Mouse (Mus musculus) embryonic facial prominence, embryonic 12.5 days (tissue): ENCODE measurements at regions not wholly inside any gene's neighbourhood (a gene's known extent, or its start where the extent isn't known, plus 50 kb on each side); places are given as distances from the start of the nearest gene placed in this dataset.

Source experiments
- ATAC-seq: fragments of 200-750 bp; cut with Nextera tagmentation; 2 replicates; pipeline ENCODE4 v1.8.0; 2017; ENCODE audit not compliant: insufficient number of reproducible peaks, insufficient read depth, low FRiP score, low TSS enrichment
- H3K27ac ChIP-seq: fragments of 300-500 bp; sonication (generic); 2 replicates; pipeline ENCODE4 v1.5.1; 2016; ENCODE audit warnings: mild to moderate bottlenecking
- H3K27me3 ChIP-seq: fragments of 300-500 bp; sonication (generic); 2 replicates; pipeline ENCODE4 v1.6.1; 2016; ENCODE audit warnings: mild to moderate bottlenecking, moderate library complexity
- H3K36me3 ChIP-seq: fragments of 300-500 bp; sonication (generic); 2 replicates; pipeline ENCODE4 v1.6.1; 2016; ENCODE audit warnings: mild to moderate bottlenecking
- H3K4me1 ChIP-seq: fragments of 300-500 bp; sonication (generic); 2 replicates; pipeline ENCODE4 v1.6.1; 2016
- H3K4me2 ChIP-seq: fragments of 300-500 bp; sonication (generic); replicated peaks from 2 replicates; pipeline ENCODE4 v1.6.1; 2016; ENCODE audit warnings: mild to moderate bottlenecking, moderate library complexity
- H3K4me3 ChIP-seq: fragments of 300-500 bp; sonication (generic); 2 replicates; pipeline ENCODE4 v1.5.1; 2016; ENCODE audit warnings: mild to moderate bottlenecking
- H3K9ac ChIP-seq: fragments of 300-500 bp; sonication (generic); 2 replicates; pipeline ENCODE4 v1.6.1; 2016; ENCODE audit warnings: mild to moderate bottlenecking, moderate library complexity
- H3K9me3 ChIP-seq: fragments of 300-500 bp; sonication (generic); 2 replicates; pipeline ENCODE4 v1.6.1; 2016; ENCODE audit warnings: mild to moderate bottlenecking, moderate library complexity
- WGBS: fragments of 180-500 bp; shearing (Covaris S2); methylation state at CpG from one replicate; pipeline ENCODE4 v1.1.7; 2016; 5-methylcytosine and 5-hydroxymethylcytosine counted together

GRCm38 (mm10) chr12:9438575-9439161 is 131.2 kb upstream of the Osr1 start:
- H3K27me3 ChIP-seq, result no peaks in the 10 kb centered on the region
- peaks cover 6% of the 10 kb centered on the region; the same call in 1 of the 2 replicates for H3K4me1 ChIP-seq
- 35% methylated on average over 9 of the region's 9 CpGs for WGBS
- H3K4me3 ChIP-seq, result no peak overlapping the region
- H3K9ac ChIP-seq, result no peak overlapping the region
- no peak overlapping the region for H3K27ac ChIP-seq
- no peaks in the 10 kb centered on the region for H3K9me3 ChIP-seq
- no peak for ATAC-seq
- no peak overlapping the region for H3K4me2 ChIP-seq
- H3K36me3 ChIP-seq, result no peaks in the 10 kb centered on the region

GRCm38 (mm10) chr12:9450620-9451019 is 119.3 kb upstream of the Osr1 start:
- Histone ChIP-seq H3K36me3 (no peaks in the 10 kb centered on the region), H3K9me3 (no peaks in the 10 kb centered on the region), H3K4me1 (no peaks in the 10 kb centered on the region), H3K27me3 (no peaks in the 10 kb centered on the region), H3K27ac (no peak overlapping the region), H3K9ac (no peak overlapping the region), H3K4me3 (no peak overlapping the region), H3K4me2 (no peak overlapping the region)
- WGBS, result 35% methylated on average over 3 of the region's 3 CpGs
- no peak for ATAC-seq

GRCm38 (mm10) chr12:9460193-9460592 is 109.7 kb upstream of the Osr1 start:
- Histone ChIP-seq H3K9me3 (no peaks in the 10 kb centered on the region), H3K4me3 (no peak overlapping the region), H3K4me1 (no peaks in the 10 kb centered on the region), H3K27ac (no peak overlapping the region), H3K4me2 (no peak overlapping the region), H3K36me3 (no peaks in the 10 kb centered on the region), H3K27me3 (no peaks in the 10 kb centered on the region), H3K9ac (no peak overlapping the region)
- WGBS, result 86% methylated on average over 3 of the region's 3 CpGs
- ATAC-seq, result no peak

- Histone ChIP-seq H3K27ac (no peak overlapping the region), H3K9me3 (no peaks in the 10 kb centered on the region), H3K9ac (no peak overlapping the region), H3K36me3 (no peaks in the 10 kb centered on the region), H3K4me3 (no peak overlapping the region), H3K27me3 (no peaks in the 10 kb centered on the region), H3K4me1 (no peaks in the 10 kb centered on the region), H3K4me2 (no peak overlapping the region)
- no peak for ATAC-seq
- 65% methylated on average over 3 of the region's 3 CpGs for WGBS
These were observed 100.1 kb upstream of the Osr1 start for GRCm38 (mm10) chr12:9469655-9470470.

DNA sequence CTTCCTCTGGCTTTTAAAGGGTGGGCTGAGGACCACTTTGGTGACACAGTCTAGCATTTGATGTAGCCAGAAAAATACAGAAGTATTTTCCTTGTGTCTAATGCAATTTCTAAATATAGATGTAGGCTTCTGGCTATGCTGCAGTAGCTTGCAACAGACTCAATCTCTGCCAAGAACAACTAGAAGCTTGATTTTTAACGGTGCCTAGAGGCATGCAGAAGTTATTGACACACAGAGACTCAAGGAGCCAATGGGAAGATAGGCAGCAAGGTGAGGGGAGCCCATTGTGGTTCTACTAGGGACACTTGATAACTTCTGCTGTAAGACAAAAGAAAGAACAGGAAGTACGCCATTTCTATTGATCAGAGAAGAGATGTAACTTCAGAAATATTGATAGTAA is 94.1 kb upstream of the Osr1 start:
- Histone ChIP-seq H3K4me3 (no peak overlapping the region), H3K4me1 (no peaks in the 10 kb centered on the region), H3K9me3 (no peaks in the 10 kb centered on the region), H3K36me3 (no peaks in the 10 kb centered on the region), H3K4me2 (no peak overlapping the region), H3K9ac (no peak overlapping the region), H3K27me3 (no peaks in the 10 kb centered on the region), H3K27ac (no peak overlapping the region)
- 79% methylated on average over 2 of the region's 2 CpGs for WGBS
- no peak for ATAC-seq

GRCm38 (mm10) chr12:9478201-9478600 is 91.7 kb upstream of the Osr1 start:
- no peak for ATAC-seq
- WGBS, result 30% methylated on average over 1 of the region's 1 CpGs
- no peaks in the 10 kb centered on the region for H3K9me3 ChIP-seq

GRCm38 (mm10) chr12:9487674-9488413 is 82.1 kb upstream of the Osr1 start:
- Histone ChIP-seq H3K4me2 (no peak overlapping the region), H3K27ac (no peak overlapping the region)
- no peak for ATAC-seq

More at GRCm38 (mm10) chr12:9478201-9478600, 91.7 kb upstream of the Osr1 start:
- Histone ChIP-seq H3K4me3 (no peak overlapping the region), H3K9ac (no peak overlapping the region), H3K36me3 (no peaks in the 10 kb centered on the region), H3K4me2 (no peak overlapping the region), H3K27ac (no peak overlapping the region), H3K4me1 (no peaks in the 10 kb centered on the region), H3K27me3 (no peaks in the 10 kb centered on the region)

GRCm38 (mm10) chr12:9513926-9514325 is 56.0 kb upstream of the Osr1 start:
- no peak overlapping the region for H3K4me3 ChIP-seq
- H3K27me3 ChIP-seq, result no peaks in the 10 kb centered on the region
- H3K27ac ChIP-seq, result no peak overlapping the region
- H3K4me1 ChIP-seq, result no peaks in the 10 kb centered on the region
- 66% methylated on average over 5 of the region's 5 CpGs for WGBS
- ATAC-seq, result no peak
- no peaks in the 10 kb centered on the region for H3K36me3 ChIP-seq
- H3K9me3 ChIP-seq, result no peaks in the 10 kb centered on the region
- H3K9ac ChIP-seq, result no peak overlapping the region
- no peak overlapping the region for H3K4me2 ChIP-seq

More at GRCm38 (mm10) chr12:9487674-9488413, 82.1 kb upstream of the Osr1 start:
- no peak overlapping the region for H3K4me3 ChIP-seq
- no peaks in the 10 kb centered on the region for H3K36me3 ChIP-seq
- H3K9me3 ChIP-seq, result no peaks in the 10 kb centered on the region
- no peaks in the 10 kb centered on the region for H3K4me1 ChIP-seq
- 64% methylated on average over 8 of the region's 8 CpGs for WGBS
- H3K9ac ChIP-seq, result no peak overlapping the region
- H3K27me3 ChIP-seq, result no peaks in the 10 kb centered on the region

DNA sequence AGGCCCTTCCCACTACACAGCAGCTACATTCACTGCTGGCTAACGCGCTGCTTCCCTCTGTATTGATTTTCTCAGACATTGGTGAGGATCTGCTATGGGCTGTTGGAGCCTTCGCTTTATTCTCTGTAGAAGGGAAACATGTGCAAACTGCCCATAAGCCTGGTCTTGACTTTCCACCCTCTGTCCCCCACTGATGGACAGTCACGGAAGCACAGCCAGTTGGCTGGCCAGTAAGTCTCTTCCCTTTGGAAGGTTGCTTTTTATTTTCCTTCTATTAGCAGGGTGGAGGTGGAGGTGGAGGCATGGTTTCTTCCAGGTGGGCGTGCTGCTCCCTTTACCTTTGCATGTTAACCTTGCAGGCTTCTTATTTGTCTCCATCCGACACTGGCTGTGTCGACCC is 51.1 kb upstream of the Osr1 start:
- no peaks in the 10 kb centered on the region for H3K36me3 ChIP-seq
- H3K4me3 ChIP-seq, result no peak overlapping the region
- no peak overlapping the region for H3K27ac ChIP-seq
- no peak for ATAC-seq
- no peaks in the 10 kb centered on the region; the same call in 1 of the 2 replicates for H3K4me1 ChIP-seq
- H3K4me2 ChIP-seq, result no peak overlapping the region
- 80% methylated on average over 7 of the region's 7 CpGs for WGBS
- H3K9ac ChIP-seq, result no peak overlapping the region
- H3K27me3 ChIP-seq, result no peaks in the 10 kb centered on the region
- H3K9me3 ChIP-seq, result no peaks in the 10 kb centered on the region

- H3K9ac ChIP-seq, result no peak overlapping the region
- no peaks in the 10 kb centered on the region for H3K9me3 ChIP-seq
- 69% methylated on average over 3 of the region's 3 CpGs for WGBS
- H3K4me2 ChIP-seq, result no peak overlapping the region
- no peaks in the 10 kb centered on the region for H3K27me3 ChIP-seq
- no peak for ATAC-seq
- H3K36me3 ChIP-seq, result no peaks in the 10 kb centered on the region
- no peak overlapping the region for H3K27ac ChIP-seq
- no peak overlapping the region for H3K4me3 ChIP-seq
- no peaks in the 10 kb centered on the region; the same call in 1 of the 2 replicates for H3K4me1 ChIP-seq
These were observed 50.6 kb upstream of the Osr1 start for GRCm38 (mm10) chr12:9519346-9519745.
